In the genomic region with DNA sequence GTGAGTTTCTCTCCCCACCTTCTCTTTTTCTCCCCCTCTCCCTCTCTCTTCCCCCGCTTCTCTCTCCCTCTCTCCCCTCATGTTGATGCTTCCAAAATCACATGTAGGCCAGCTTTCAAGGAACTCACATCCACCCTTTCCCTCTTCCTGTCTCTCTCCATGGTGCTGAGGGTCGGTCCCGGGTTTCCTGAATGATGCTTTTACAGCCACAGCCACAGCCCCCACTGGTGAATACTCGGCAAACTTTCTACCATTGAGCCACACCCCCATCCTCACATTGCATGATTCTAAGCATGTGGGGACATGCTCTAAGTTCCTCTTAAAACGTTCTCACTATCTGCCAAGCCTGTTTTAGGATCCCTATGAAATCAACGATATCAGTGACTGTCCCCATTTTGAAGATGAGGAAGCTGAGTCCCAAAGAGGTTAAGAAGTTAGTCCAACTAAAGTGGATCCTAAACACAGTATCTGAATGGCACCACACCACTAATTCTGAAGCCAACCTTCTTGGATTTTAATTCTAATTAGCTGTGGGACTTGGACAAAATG, we compare ENCODE assay signal across 8 mouse cellular contexts. TPM values are rescaled to one million over a fixed set of nuclear protein-coding genes. Genes with fewer than 3 reads are reported as not detected.
A peak's percentile ranks its signal among the peaks of the same experiment; 100 is the strongest.
DNase-seq lines count a peak whose midpoint lies in the region; ATAC-seq lines count a peak whose summit lies in the region.

No protein-coding gene starts in this region.

- no peak overlapping the region; the same call in 1 of the 2 replicates for H3K4me2 ChIP-seq in midbrain, embryonic 11.5 days
- H3K4me2 ChIP-seq in limb, embryonic 13.5 days (replicated peaks): peak overlapping the region; percentile 83

- peak; percentile 28 for DNase-seq in embryo, embryonic 11 days
- no peak for DNase-seq in embryo, embryonic 9.5 days (ENCODE audit: extremely low spot score)
- DNase-seq in midbrain, embryonic 10.5 days (ENCODE audit: low spot score): no peak
- DNase-seq in midbrain, embryonic 11.5 days (ENCODE audit: low spot score, missing footprints): no peak
- DNase-seq in gastrocnemius, adult 18-20 months (ENCODE audit: low spot score): no peak
- no peak for DNase-seq in frontal cortex, postnatal 25 days (ENCODE audit: low spot score in 2 of 2)
- DNase-seq in layer of hippocampus, adult 8-10 months (ENCODE audit: low spot score in 2 of 2): no peak

- peaks cover 39% of the 10 kb centered on the region for H3K36me3 ChIP-seq in midbrain, embryonic 10.5 days
- H3K36me3 ChIP-seq in midbrain, embryonic 11.5 days (ENCODE audit: control insufficient read depth, insufficient read depth, low read length): no peaks in the 10 kb centered on the region
- peaks cover 27% of the 10 kb centered on the region for H3K36me3 ChIP-seq in limb, embryonic 13.5 days

- ATAC-seq in midbrain, embryonic 11.5 days (ENCODE audit: low FRiP score): no peak
- no peak for ATAC-seq in limb, embryonic 13.5 days (ENCODE audit: low FRiP score, low read depth)

- no peaks in the 10 kb centered on the region for H3K9me3 ChIP-seq in midbrain, embryonic 10.5 days (replicated peaks)
- H3K9me3 ChIP-seq in midbrain, embryonic 11.5 days (ENCODE audit: control insufficient read depth, low read length): no peaks in the 10 kb centered on the region
- H3K9me3 ChIP-seq in limb, embryonic 13.5 days: no peaks in the 10 kb centered on the region

- peaks cover 33% of the 10 kb centered on the region for H3K4me1 ChIP-seq in midbrain, embryonic 10.5 days
- peaks cover 13% of the 10 kb centered on the region for H3K4me1 ChIP-seq in midbrain, embryonic 11.5 days (ENCODE audit: control insufficient read depth, insufficient read depth, low read length)
- peaks cover 29% of the 10 kb centered on the region for H3K4me1 ChIP-seq in limb, embryonic 13.5 days

- no peak overlapping the region for H3K27ac ChIP-seq in midbrain, embryonic 10.5 days (replicated peaks)
- no peak overlapping the region for H3K27ac ChIP-seq in midbrain, embryonic 11.5 days (ENCODE audit: low read depth, low read length)
- H3K27ac ChIP-seq in limb, embryonic 13.5 days: no peak overlapping the region

- WGBS in midbrain, embryonic 10.5 days: 63% methylated on average over 6 of the region's 6 CpGs
- WGBS in midbrain, embryonic 11.5 days: 54% methylated on average over 6 of the region's 6 CpGs
- WGBS in limb, embryonic 13.5 days: 39% methylated on average over 6 of the region's 6 CpGs

- H3K27me3 ChIP-seq in midbrain, embryonic 10.5 days (ENCODE audit: low read depth, poor library complexity, severe bottlenecking): no peaks in the 10 kb centered on the region
- no peaks in the 10 kb centered on the region for H3K27me3 ChIP-seq in midbrain, embryonic 11.5 days (ENCODE audit: control insufficient read depth, insufficient read depth, low read length)
- H3K27me3 ChIP-seq in limb, embryonic 13.5 days: no peaks in the 10 kb centered on the region

- H3K4me3 ChIP-seq in midbrain, embryonic 10.5 days: peak overlapping the region; percentile 87
- no peak overlapping the region for H3K4me3 ChIP-seq in midbrain, embryonic 11.5 days (ENCODE audit: low read depth, low read length)
- H3K4me3 ChIP-seq in limb, embryonic 13.5 days: peak overlapping the region; percentile 81; the same call in 1 of the 2 replicates

- no peak overlapping the region; the same call in 1 of the 2 replicates for H3K9ac ChIP-seq in midbrain, embryonic 11.5 days (ENCODE audit: low read length)
- no peak overlapping the region for H3K9ac ChIP-seq in limb, embryonic 13.5 days

RNA-seq across cellular contexts. Expression of gene Qpctl, which starts 1.5 kb away (rescaled TPM):
- 17.0 and 21.2 TPM in 2 replicates for polyA plus RNA-seq in midbrain, embryonic 10.5 days (2016; fragmentation: Nextera tagmentation; extraction: Ambion mirVana)
- polyA plus RNA-seq in midbrain, embryonic 11.5 days (2014; fragmentation: Nextera tagmentation; extraction: Ambion mirVana): 10.7 and 11.4 TPM in 2 replicates
- 17.1 and 18.1 TPM in 2 replicates for polyA plus RNA-seq in limb, embryonic 13.5 days (2015; fragmentation: Nextera tagmentation; extraction: Ambion mirVana)
- 1 to 10 TPM; 1.9 to 2.0 TPM for total RNA-seq in gastrocnemius, adult 18-20 months (2021)
- total RNA-seq in layer of hippocampus, adult 8-10 months (2022): 10 to 100 TPM; 18.6 to 20.9 (median 20.4) TPM

RNA-seq across cellular contexts. Expression of gene Snrpd2, which starts 2.0 kb away (rescaled TPM):
- polyA plus RNA-seq in midbrain, embryonic 10.5 days (2016; fragmentation: Nextera tagmentation; extraction: Ambion mirVana): 168 and 180 TPM in 2 replicates
- polyA plus RNA-seq in midbrain, embryonic 11.5 days (2014; fragmentation: Nextera tagmentation; extraction: Ambion mirVana): 156 and 160 TPM in 2 replicates
- 146 and 149 TPM in 2 replicates for polyA plus RNA-seq in limb, embryonic 13.5 days (2015; fragmentation: Nextera tagmentation; extraction: Ambion mirVana)
- total RNA-seq in gastrocnemius, adult 18-20 months (2021): 10 to 100 TPM; 50.5 to 55.4 TPM
- 10 to 100 TPM; 75.6 to 82.3 (median 78.2) TPM for total RNA-seq in layer of hippocampus, adult 8-10 months (2022)

RNA-seq across cellular contexts. Expression of gene Gipr, which starts 18.4 kb away (rescaled TPM):
- polyA plus RNA-seq in midbrain, embryonic 10.5 days (2016; fragmentation: Nextera tagmentation; extraction: Ambion mirVana): 0.60 and 1.5 TPM in 2 replicates
- 0.58 and 0.75 TPM in 2 replicates for polyA plus RNA-seq in midbrain, embryonic 11.5 days (2014; fragmentation: Nextera tagmentation; extraction: Ambion mirVana)
- polyA plus RNA-seq in limb, embryonic 13.5 days (2015; fragmentation: Nextera tagmentation; extraction: Ambion mirVana): 0.29 and 0.41 TPM in 2 replicates
- total RNA-seq in gastrocnemius, adult 18-20 months (2021): not detected
- 1 to 10 TPM; 1.0 to 1.5 (median 1.2) TPM for total RNA-seq in layer of hippocampus, adult 8-10 months (2022)

RNA-seq across cellular contexts. Expression of gene Fbxo46, which starts 27.9 kb away (rescaled TPM):
- 17.6 and 19.4 TPM in 2 replicates for polyA plus RNA-seq in midbrain, embryonic 10.5 days (2016; fragmentation: Nextera tagmentation; extraction: Ambion mirVana)
- 9.4 and 9.5 TPM in 2 replicates for polyA plus RNA-seq in midbrain, embryonic 11.5 days (2014; fragmentation: Nextera tagmentation; extraction: Ambion mirVana)
- polyA plus RNA-seq in limb, embryonic 13.5 days (2015; fragmentation: Nextera tagmentation; extraction: Ambion mirVana): 16.8 and 19.1 TPM in 2 replicates
- total RNA-seq in gastrocnemius, adult 18-20 months (2021): 1 to 10 TPM; 2.2 to 2.6 TPM
- total RNA-seq in layer of hippocampus, adult 8-10 months (2022): 10 to 100 TPM; 13.3 to 15.1 (median 14.4) TPM

RNA-seq across cellular contexts. Expression of gene Eml2, which starts 28.6 kb away (rescaled TPM):
- 4.3 and 4.8 TPM in 2 replicates for polyA plus RNA-seq in midbrain, embryonic 10.5 days (2016; fragmentation: Nextera tagmentation; extraction: Ambion mirVana)
- polyA plus RNA-seq in midbrain, embryonic 11.5 days (2014; fragmentation: Nextera tagmentation; extraction: Ambion mirVana): 1.5 and 1.9 TPM in 2 replicates
- 5.2 and 5.5 TPM in 2 replicates for polyA plus RNA-seq in limb, embryonic 13.5 days (2015; fragmentation: Nextera tagmentation; extraction: Ambion mirVana)
- 10 to 100 TPM; 13.9 to 15.0 TPM for total RNA-seq in gastrocnemius, adult 18-20 months (2021)
- 100 to 1,000 TPM; 156 to 198 (median 171) TPM for total RNA-seq in layer of hippocampus, adult 8-10 months (2022)
